Mouse (Mus musculus): ENCODE data around the gene Flna. TPM values are rescaled to one million over a fixed set of nuclear protein-coding genes. Genes with fewer than 3 reads are reported as not detected.

Gene Flna
- polyA plus RNA-seq, 1 experiment = 288 TPM

DNA sequence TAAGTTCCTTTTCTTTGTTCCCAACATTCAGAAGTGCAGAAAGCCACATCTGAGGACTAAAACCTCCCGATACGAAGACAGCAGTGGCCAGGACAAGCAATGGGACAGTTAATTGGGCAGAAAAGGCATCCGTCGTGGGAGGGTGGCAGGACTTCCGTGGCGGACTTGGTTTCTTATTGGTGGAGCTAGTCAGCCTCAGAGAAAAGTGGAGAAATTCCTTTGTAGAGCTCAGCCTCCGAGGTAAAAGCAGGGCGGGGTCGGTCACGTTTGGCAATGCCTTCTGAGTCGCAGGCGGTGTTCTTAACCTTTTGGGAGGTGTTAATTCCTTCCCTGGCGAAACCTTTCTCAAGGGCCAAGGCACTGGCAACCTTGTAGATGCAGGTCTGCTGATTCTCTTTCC, 30.2 kb downstream of the Flna start:
- no peaks in the 10 kb centered on the region for H3K27me3 ChIP-seq (ENCODE audit: control insufficient read depth, insufficient read depth, low read length, poor library complexity, severe bottlenecking)
- H3K27ac ChIP-seq (ENCODE audit: insufficient read depth, low read length) = no peak overlapping the region
- no peak overlapping the region for H3K4me3 ChIP-seq (ENCODE audit: low read depth, low read length)
- H3K9ac ChIP-seq (ENCODE audit: low read depth, poor library complexity, severe bottlenecking) = no peak overlapping the region
- no peak for TF ChIP-seq POLR2A (IDR thresholded peaks at IDR 0.05; ENCODE audit: insufficient read depth, low read length)
- TF ChIP-seq CTCF (IDR thresholded peaks at IDR 0.05; ENCODE audit: low read depth, low read length) = no peak
- no peak for TF ChIP-seq EP300 (IDR thresholded peaks at IDR 0.05; ENCODE audit: insufficient read depth, low read depth, low read length)
- H3K9me3 ChIP-seq (replicated peaks; ENCODE audit: control insufficient read depth, insufficient read depth, low read length, poor library complexity, severe bottlenecking) = no peaks in the 10 kb centered on the region
- peaks cover 7% of the 10 kb centered on the region for H3K36me3 ChIP-seq (ENCODE audit: control insufficient read depth, insufficient read depth, low read length, poor library complexity, severe bottlenecking)
- H3K4me1 ChIP-seq (ENCODE audit: control insufficient read depth, insufficient read depth, low read length) = no peaks in the 10 kb centered on the region

GRCm38 (mm10) chrX:74218496-74218895, 31.1 kb downstream of the Flna start:
- TF ChIP-seq POLR2A (IDR thresholded peaks at IDR 0.05; ENCODE audit: insufficient read depth, low read length) (no peak), CTCF (IDR thresholded peaks at IDR 0.05; ENCODE audit: low read depth, low read length) (no peak), EP300 (IDR thresholded peaks at IDR 0.05; ENCODE audit: insufficient read depth, low read depth, low read length) (no peak)
- H3K27ac ChIP-seq (ENCODE audit: insufficient read depth, low read length) = no peak overlapping the region
- H3K9me3 ChIP-seq (replicated peaks; ENCODE audit: control insufficient read depth, insufficient read depth, low read length, poor library complexity, severe bottlenecking) = no peaks in the 10 kb centered on the region
- H3K4me3 ChIP-seq (ENCODE audit: low read depth, low read length) = no peak overlapping the region
- no peak overlapping the region for H3K9ac ChIP-seq (ENCODE audit: low read depth, poor library complexity, severe bottlenecking)
- no peaks in the 10 kb centered on the region for H3K27me3 ChIP-seq (ENCODE audit: control insufficient read depth, insufficient read depth, low read length, poor library complexity, severe bottlenecking)
- no peaks in the 10 kb centered on the region for H3K4me1 ChIP-seq (ENCODE audit: control insufficient read depth, insufficient read depth, low read length)
- peaks cover 3% of the 10 kb centered on the region; the same call in 1 of the 2 replicates for H3K36me3 ChIP-seq (ENCODE audit: control insufficient read depth, insufficient read depth, low read length, poor library complexity, severe bottlenecking)

DNA sequence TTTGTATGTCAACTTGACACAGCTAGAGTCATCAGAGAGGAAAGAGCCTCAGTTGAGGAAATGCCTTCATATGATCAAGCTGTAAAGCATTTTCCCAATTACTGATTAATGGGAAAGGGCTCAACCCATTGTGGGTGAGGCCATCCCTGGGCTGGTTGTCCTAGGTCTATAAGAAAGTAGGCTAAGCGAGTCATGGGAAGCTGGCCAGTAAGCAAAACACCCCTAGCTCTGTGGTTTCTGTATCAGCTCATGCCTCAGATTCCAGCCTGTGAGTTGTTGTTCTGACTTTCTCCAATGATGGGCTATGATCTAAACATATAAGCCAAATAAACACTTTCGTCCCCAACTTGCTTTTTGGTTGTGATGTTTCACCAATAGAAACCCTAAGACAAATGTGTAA, 46.1 kb downstream of the Flna start:
- Histone ChIP-seq H3K4me1 (ENCODE audit: control insufficient read depth, insufficient read depth, low read length) (no peaks in the 10 kb centered on the region), H3K36me3 (ENCODE audit: control insufficient read depth, insufficient read depth, low read length, poor library complexity, severe bottlenecking) (no peaks in the 10 kb centered on the region), H3K9ac (ENCODE audit: low read depth, poor library complexity, severe bottlenecking) (no peak overlapping the region), H3K4me3 (ENCODE audit: low read depth, low read length) (no peak overlapping the region), H3K9me3 (replicated peaks; ENCODE audit: control insufficient read depth, insufficient read depth, low read length, poor library complexity, severe bottlenecking) (no peaks in the 10 kb centered on the region), H3K27ac (ENCODE audit: insufficient read depth, low read length) (no peak overlapping the region), H3K27me3 (ENCODE audit: control insufficient read depth, insufficient read depth, low read length, poor library complexity, severe bottlenecking) (no peaks in the 10 kb centered on the region)
- no peak for TF ChIP-seq EP300 (IDR thresholded peaks at IDR 0.05; ENCODE audit: insufficient read depth, low read depth, low read length)
- TF ChIP-seq POLR2A (IDR thresholded peaks at IDR 0.05; ENCODE audit: insufficient read depth, low read length) = no peak
- TF ChIP-seq CTCF (IDR thresholded peaks at IDR 0.05; ENCODE audit: low read depth, low read length) = no peak

DNA sequence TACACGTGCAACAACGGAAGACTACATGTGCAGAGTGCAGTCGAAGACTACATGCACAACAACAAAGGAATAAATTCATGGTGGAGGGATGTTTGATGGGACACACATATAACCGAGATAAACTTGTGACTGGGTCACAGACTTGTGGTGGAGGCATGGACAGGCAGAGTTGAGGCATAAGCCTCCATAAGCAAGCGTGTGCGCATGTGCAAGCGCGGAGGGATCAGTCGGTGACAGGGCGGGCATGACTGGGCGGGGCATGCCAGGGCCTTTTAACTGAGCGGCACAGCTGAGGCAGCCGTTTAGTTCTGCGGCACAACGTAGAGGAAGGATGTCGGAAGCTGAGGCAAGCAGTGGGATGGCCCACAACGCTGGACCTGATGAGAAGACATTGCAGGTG, 72.7 kb downstream of the Flna start, which contains the start of gene Tktl1:
Gene Tktl1 (plus strand): TSS at position 301 of the 400 bp plus-strand sequence.
- Histone ChIP-seq H3K4me1 (ENCODE audit: control insufficient read depth, insufficient read depth, low read length) (no peaks in the 10 kb centered on the region), H3K27me3 (ENCODE audit: control insufficient read depth, insufficient read depth, low read length, poor library complexity, severe bottlenecking) (no peaks in the 10 kb centered on the region), H3K9me3 (replicated peaks; ENCODE audit: control insufficient read depth, insufficient read depth, low read length, poor library complexity, severe bottlenecking) (no peaks in the 10 kb centered on the region), H3K4me3 (ENCODE audit: low read depth, low read length) (no peak within 1 kb of the TSS), H3K36me3 (ENCODE audit: control insufficient read depth, insufficient read depth, low read length, poor library complexity, severe bottlenecking) (no peaks in the 10 kb centered on the region), H3K9ac (ENCODE audit: low read depth, poor library complexity, severe bottlenecking) (no peak within 1 kb of the TSS), H3K27ac (ENCODE audit: insufficient read depth, low read length) (no peak within 1 kb of the TSS)
- TF ChIP-seq CTCF (IDR thresholded peaks at IDR 0.05; ENCODE audit: low read depth, low read length) (no peak), POLR2A (IDR thresholded peaks at IDR 0.05; ENCODE audit: insufficient read depth, low read length) (no peak), EP300 (IDR thresholded peaks at IDR 0.05; ENCODE audit: insufficient read depth, low read depth, low read length) (no peak)

Other genes with a start within 250 kb of the Flna start
- 35.1 and 35.4 TPM in 2 replicates for gene Irak1, start 225.9 kb downstream of the Flna start, polyA plus RNA-seq (2011; ENCODE audit: insufficient read depth, insufficient read length, low read depth, missing spikeins)
- gene Opn1mw, start 122.4 kb downstream of the Flna start, polyA plus RNA-seq (2011; ENCODE audit: insufficient read depth, insufficient read length, low read depth, missing spikeins) = not detected in 2 replicates
- gene Mecp2, start 114.5 kb downstream of the Flna start, polyA plus RNA-seq (2011; ENCODE audit: insufficient read depth, insufficient read length, low read depth, missing spikeins) = 21.5 and 22.7 TPM in 2 replicates
- gene Tex28, start 82.0 kb downstream of the Flna start, polyA plus RNA-seq (2011; ENCODE audit: insufficient read depth, insufficient read length, low read depth, missing spikeins) = not detected in 2 replicates
- not detected in 2 replicates for gene Tktl1, start 72.6 kb downstream of the Flna start, polyA plus RNA-seq (2011; ENCODE audit: insufficient read depth, insufficient read length, low read depth, missing spikeins)
- gene Emd, start 4.9 kb upstream of the Flna start, polyA plus RNA-seq (2011; ENCODE audit: insufficient read depth, insufficient read length, low read depth, missing spikeins) = 154 and 169 TPM in 2 replicates
- 239 and 288 TPM in 2 replicates for gene Rpl10, start 21.0 kb upstream of the Flna start, polyA plus RNA-seq (2011; ENCODE audit: insufficient read depth, insufficient read length, low read depth, missing spikeins)
- gene Taz, start 32.1 kb upstream of the Flna start, polyA plus RNA-seq (2011; ENCODE audit: insufficient read depth, insufficient read length, low read depth, missing spikeins) = 27.6 and 30.5 TPM in 2 replicates
- gene Dnase1l1, start 32.5 kb upstream of the Flna start, polyA plus RNA-seq (2011; ENCODE audit: insufficient read depth, insufficient read length, low read depth, missing spikeins) = 3.9 and 5.9 TPM in 2 replicates
- 74.7 and 75.7 TPM in 2 replicates for gene Atp6ap1, start 47.3 kb upstream of the Flna start, polyA plus RNA-seq (2011; ENCODE audit: insufficient read depth, insufficient read length, low read depth, missing spikeins)
- gene Gdi1, start 55.2 kb upstream of the Flna start, polyA plus RNA-seq (2011; ENCODE audit: insufficient read depth, insufficient read length, low read depth, missing spikeins) = 157 and 164 TPM in 2 replicates
- gene Fam50a, start 63.2 kb upstream of the Flna start, polyA plus RNA-seq (2011; ENCODE audit: insufficient read depth, insufficient read length, low read depth, missing spikeins) = 58.9 and 63.7 TPM in 2 replicates
- 9.1 and 10.5 TPM in 2 replicates for gene Plxna3, start 79.2 kb upstream of the Flna start, polyA plus RNA-seq (2011; ENCODE audit: insufficient read depth, insufficient read length, low read depth, missing spikeins)
- 54.0 and 54.4 TPM in 2 replicates for gene Lage3, start 103.8 kb upstream of the Flna start, polyA plus RNA-seq (2011; ENCODE audit: insufficient read depth, insufficient read length, low read depth, missing spikeins)
- 45.2 and 57.1 TPM in 2 replicates for gene Ubl4a, start 123.4 kb upstream of the Flna start, polyA plus RNA-seq (2011; ENCODE audit: insufficient read depth, insufficient read length, low read depth, missing spikeins)
- gene Slc10a3, start 123.5 kb upstream of the Flna start, polyA plus RNA-seq (2011; ENCODE audit: insufficient read depth, insufficient read length, low read depth, missing spikeins) = 2.6 and 3.0 TPM in 2 replicates
- 10.8 and 14.2 TPM in 2 replicates for gene Fam3a, start 143.5 kb upstream of the Flna start, polyA plus RNA-seq (2011; ENCODE audit: insufficient read depth, insufficient read length, low read depth, missing spikeins)
- gene Ikbkg, start 143.5 kb upstream of the Flna start, polyA plus RNA-seq (2011; ENCODE audit: insufficient read depth, insufficient read length, low read depth, missing spikeins) = 16.4 and 20.5 TPM in 2 replicates
- 35.0 and 37.0 TPM in 2 replicates for gene G6pdx, start 179.4 kb upstream of the Flna start, polyA plus RNA-seq (2011; ENCODE audit: insufficient read depth, insufficient read length, low read depth, missing spikeins)
- not detected in 2 replicates for gene Gm6880, start 231.6 kb upstream of the Flna start, polyA plus RNA-seq (2011; ENCODE audit: insufficient read depth, insufficient read length, low read depth, missing spikeins)

All from ES-Bruce4 (cell line).